Mouse (Mus musculus) cerebellum, adult 2 months (tissue): Measurements from ENCODE around the gene Exoc3l.

Source experiments
- CTCF ChIP-seq: fragments of 200-500 bp; IDR thresholded peaks from 2 replicates; pipeline ENCODE4 v1.5.1; 2011; ENCODE audit warnings: low read depth, mild to moderate bottlenecking, control low read depth, low read length, moderate library complexity, borderline replicate concordance; ENCODE audit not compliant: insufficient read depth
- POLR2A ChIP-seq: fragments of 200-500 bp; IDR thresholded peaks from 2 replicates; pipeline ENCODE4 v1.6.1; 2011; ENCODE audit warnings: low read length, control low read depth, borderline replicate concordance; ENCODE audit not compliant: insufficient read depth

GRCm38 (mm10) chr8:105297511-105298192 is 1.8 kb upstream of the Exoc3l start, which contains the start of gene E2f4:
- no peak for TF ChIP-seq CTCF
- TF ChIP-seq POLR2A = peak; percentile 42; the same call in 1 of the 2 replicates
